Mouse (Mus musculus) kidney, adult 10 weeks (tissue): ENCODE measurements around the gene Pcsk6. TPM values are rescaled to one million over a fixed set of nuclear protein-coding genes. Genes with fewer than 3 reads are reported as not detected.

Experiments
- polyA plus RNA-seq: library from polyadenylated mRNA; stranded (reverse); fragments of 350-450 nt; fragmentation: Illumina TruSeq; extraction: RNeasy Lipid Tissue Mini Kit (QIAGEN cat#74804); gene quantifications from one replicate; pipeline ENCODE4 v1.2.3, GENCODE M21; 2014; ENCODE audit warnings: low read depth, low replicate concordance

Gene Pcsk6
- 7.5 TPM for polyA plus RNA-seq

DNA sequence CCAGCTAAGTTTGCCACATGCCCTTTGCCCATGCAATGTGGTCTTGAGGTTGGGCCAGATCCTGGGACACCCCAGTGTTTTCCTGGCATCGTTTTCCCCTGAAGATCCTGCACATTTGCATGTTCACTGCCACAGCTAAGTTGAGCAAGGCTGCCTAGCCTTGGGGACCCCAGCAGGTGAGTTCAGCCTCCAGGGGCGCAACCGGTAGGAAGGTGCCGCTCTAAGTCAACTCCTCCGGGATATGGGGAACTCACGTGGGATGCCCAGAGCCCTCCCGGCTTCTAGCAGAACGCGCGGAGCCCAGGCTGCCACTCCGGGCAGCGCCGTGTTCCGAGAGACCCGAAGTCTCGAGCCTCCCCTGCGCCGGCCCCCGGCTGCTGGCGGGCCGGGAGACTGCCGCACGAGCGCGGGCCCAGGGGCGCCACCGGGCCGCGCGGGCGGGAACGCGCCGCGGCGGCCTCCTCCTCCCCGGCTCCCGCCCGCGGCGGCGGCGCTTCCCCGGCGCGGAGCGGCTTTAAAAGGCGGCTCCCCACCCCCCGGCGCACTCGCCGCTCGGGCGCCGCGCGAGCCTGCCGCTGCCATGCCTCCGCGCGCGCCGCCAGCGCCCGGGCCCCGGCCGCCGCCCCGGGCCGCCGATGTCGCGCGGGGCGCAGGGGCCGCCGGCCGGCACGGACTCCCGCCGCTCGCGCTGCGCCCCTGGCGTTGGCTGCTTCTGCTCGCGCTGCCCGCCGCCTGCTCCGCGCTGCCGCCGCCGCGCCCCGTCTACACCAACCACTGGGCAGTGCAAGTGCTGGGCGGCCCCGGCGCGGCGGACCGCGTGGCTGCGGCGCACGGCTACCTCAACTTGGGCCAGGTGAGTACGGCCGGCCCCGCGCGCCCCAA, at the start of gene Pcsk6:
Gene Pcsk6 (plus strand): TSS at position 144 of the 882 bp plus-strand sequence.

DNA sequence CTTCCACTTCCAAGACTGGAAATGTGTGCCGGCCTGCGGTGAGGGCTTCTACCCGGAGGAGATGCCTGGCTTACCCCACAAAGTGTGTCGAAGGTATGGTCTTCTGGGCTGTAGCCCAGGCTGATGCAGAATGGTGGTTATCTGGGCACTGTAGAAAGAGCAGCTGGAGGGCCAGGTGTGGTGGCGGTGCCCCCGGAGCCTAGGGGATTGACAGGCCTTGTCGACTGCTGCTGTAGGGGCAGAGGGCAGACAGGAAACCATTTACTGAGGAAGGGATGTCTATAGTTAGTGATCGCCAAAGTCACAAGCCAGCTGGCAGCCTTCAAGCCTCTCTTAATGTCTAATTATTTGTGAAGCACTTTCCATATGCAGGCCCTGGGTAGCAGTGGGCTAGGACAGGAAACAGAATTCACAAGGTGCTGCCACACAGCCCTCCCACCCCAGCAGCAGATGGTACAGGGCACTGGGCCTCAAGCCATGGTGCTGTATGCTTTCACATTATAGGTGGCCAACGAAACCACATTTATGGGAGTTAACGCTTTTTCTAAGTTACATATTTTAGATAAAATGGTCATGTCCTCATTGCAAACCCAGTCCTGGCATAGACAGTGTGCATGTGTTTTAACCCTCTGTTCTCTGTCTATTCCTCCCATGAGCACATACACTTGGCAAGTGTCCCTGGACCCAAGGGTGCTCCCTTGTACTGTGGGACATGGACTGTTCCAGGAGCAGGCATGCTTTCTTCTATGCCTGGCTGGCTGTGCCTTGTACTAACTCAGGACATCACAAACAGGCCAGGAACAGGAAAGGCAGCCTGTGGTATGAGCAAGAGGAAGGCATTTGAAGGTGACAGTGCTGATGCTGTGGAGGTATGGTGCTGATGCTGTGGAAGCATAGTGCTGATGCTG, 182.3 kb downstream of the Pcsk6 start, which contains the start of gene Gm45213:
Gene Gm45213 (plus strand): TSS at position 51 of the 908 bp plus-strand sequence.

DNA sequence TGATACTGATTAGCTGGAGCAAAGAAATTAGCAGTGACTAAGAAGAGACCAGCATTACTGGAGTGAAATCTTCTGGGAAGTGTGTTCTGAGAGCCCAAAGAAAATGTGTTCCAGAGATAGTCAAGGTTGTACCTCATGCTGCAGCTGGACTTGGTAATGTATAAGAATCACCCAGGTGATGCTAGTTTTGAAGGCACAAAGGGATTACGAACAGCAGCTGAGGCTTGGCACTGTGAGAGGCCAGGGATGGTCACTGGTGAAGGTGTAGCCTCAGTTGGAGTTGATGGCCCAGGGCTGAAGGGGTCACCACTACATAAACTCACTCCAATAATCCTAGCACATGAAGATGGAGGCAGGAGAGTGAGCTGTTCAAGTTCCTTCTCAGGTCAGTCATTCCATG, 197.2 kb downstream of the Pcsk6 start, which contains the start of gene Snrpa1:
Gene Snrpa1 (plus strand): TSS at position 301 of the 400 bp plus-strand sequence.

DNA sequence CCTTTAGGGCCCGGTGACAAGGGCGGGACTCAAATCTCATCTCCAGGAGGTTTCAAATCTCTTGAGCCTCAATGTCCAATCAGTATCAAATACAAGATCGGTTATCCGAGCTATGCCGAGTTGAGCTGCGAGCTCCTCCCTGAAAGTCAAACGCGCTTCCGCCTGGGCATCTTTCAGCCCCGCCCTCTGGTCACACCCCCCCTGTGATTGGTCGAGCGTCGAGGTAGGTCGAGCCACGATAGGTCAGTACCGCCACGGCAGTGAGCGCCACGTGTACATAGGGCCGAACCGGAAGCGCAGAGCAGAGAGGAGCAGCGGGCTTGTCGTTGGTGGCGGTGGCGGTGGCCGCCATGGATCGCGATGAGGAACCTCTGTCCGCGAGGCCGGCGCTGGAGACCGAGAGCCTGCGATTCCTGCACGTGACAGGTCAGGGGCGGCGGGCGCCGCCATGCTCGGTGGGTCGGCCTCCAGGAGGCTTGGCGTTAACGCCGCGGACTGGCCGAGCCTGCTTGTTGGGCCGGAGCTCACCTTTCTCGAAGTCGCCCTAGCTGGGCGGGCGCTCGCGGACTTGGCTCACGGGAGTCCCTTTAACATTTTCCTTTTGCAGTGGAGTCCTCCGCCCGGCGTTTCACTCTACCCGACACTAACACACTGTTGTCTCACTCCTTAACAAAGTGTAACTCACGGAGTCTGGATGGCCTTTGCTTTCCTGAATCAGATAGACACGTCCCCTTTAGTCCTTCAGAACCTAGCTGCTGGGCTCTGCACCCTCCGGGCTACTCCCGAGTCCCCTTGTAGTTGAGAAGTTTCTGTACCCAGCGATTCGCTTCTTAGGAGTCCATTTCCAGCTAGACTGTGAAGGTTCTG, 218.1 kb downstream of the Pcsk6 start, which contains the start of gene Selenos:
Gene Selenos (plus strand): TSS at position 286 of the 867 bp plus-strand sequence.

Other genes with a start within 250 kb of the Pcsk6 start
- 24.4 TPM for gene Tarsl2, start 216.8 kb upstream of the Pcsk6 start, polyA plus RNA-seq
- 20.2 TPM for gene Tm2d3, start 170.6 kb upstream of the Pcsk6 start, polyA plus RNA-seq
- gene Gm45213, start 181.9 kb downstream of the Pcsk6 start, polyA plus RNA-seq = not detected
- 36.2 TPM for gene Snrpa1, start 197.3 kb downstream of the Pcsk6 start, polyA plus RNA-seq
- 103 TPM for gene Selenos, start 217.9 kb downstream of the Pcsk6 start, polyA plus RNA-seq
- 7.9 TPM for gene Chsy1, start 247.8 kb downstream of the Pcsk6 start, polyA plus RNA-seq